In genomic region chr9:115908325-115908724, GRCm38 (mm10) we compare ENCODE assay signal across 8 mouse cellular contexts. TPM values are rescaled to one million over a fixed set of nuclear protein-coding genes. Genes with fewer than 3 reads are reported as not detected.
A peak's percentile ranks its signal among the peaks of the same experiment; 100 is the strongest.
DNase-seq lines count a peak whose midpoint lies in the region; ATAC-seq lines count a peak whose summit lies in the region.
"Had no signal": no experiment of that assay in that cellular context is flagged by ENCODE, and none has a peak within 500 bp of the region (broad histone marks: within the 10 kb centered on the region; RNA-seq: fewer than 3 reads in every experiment).

No protein-coding gene starts in this region.

- no peak for ATAC-seq in hindbrain, embryonic 11.5 days (ENCODE audit: low FRiP score)
- no peak for ATAC-seq in hindbrain, embryonic 13.5 days (ENCODE audit: low FRiP score)

- no peaks in the 10 kb centered on the region for H3K9me3 ChIP-seq in hindbrain, embryonic 11.5 days (ENCODE audit: control insufficient read depth, low read length)
- H3K9me3 ChIP-seq in hindbrain, embryonic 10.5 days: no peaks in the 10 kb centered on the region
- no peaks in the 10 kb centered on the region for H3K9me3 ChIP-seq in hindbrain, embryonic 13.5 days

- no peaks in the 10 kb centered on the region for H3K4me1 ChIP-seq in hindbrain, embryonic 11.5 days (replicated peaks; ENCODE audit: control insufficient read depth, insufficient read depth, low read length)
- peaks cover 6% of the 10 kb centered on the region for H3K4me1 ChIP-seq in hindbrain, embryonic 10.5 days (replicated peaks)
- peaks cover 3% of the 10 kb centered on the region; the same call in 1 of the 2 replicates for H3K4me1 ChIP-seq in hindbrain, embryonic 13.5 days (replicated peaks)

- H3K9ac ChIP-seq in hindbrain, embryonic 11.5 days (ENCODE audit: low read depth, low read length): no peak overlapping the region
- H3K9ac ChIP-seq in hindbrain, embryonic 13.5 days: no peak overlapping the region

- H3K36me3 ChIP-seq in hindbrain, embryonic 11.5 days (ENCODE audit: control insufficient read depth, insufficient read depth, low read length): no peaks in the 10 kb centered on the region
- no peaks in the 10 kb centered on the region for H3K36me3 ChIP-seq in hindbrain, embryonic 10.5 days
- H3K36me3 ChIP-seq in hindbrain, embryonic 13.5 days: no peaks in the 10 kb centered on the region

- 12% methylated on average over 15 of the region's 15 CpGs for WGBS in hindbrain, embryonic 11.5 days
- WGBS in hindbrain, embryonic 10.5 days: 11% methylated on average over 15 of the region's 15 CpGs
- WGBS in hindbrain, embryonic 13.5 days: 14% methylated on average over 15 of the region's 15 CpGs

- H3K4me3 ChIP-seq in hindbrain, embryonic 11.5 days (ENCODE audit: low read depth, low read length): no peak overlapping the region
- H3K4me3 ChIP-seq in hindbrain, embryonic 10.5 days: no peak overlapping the region
- no peak overlapping the region for H3K4me3 ChIP-seq in hindbrain, embryonic 13.5 days

- H3K4me2 ChIP-seq in hindbrain, embryonic 11.5 days (replicated peaks; ENCODE audit: low read depth, low read length): no peak overlapping the region
- 0 out of 2 replicates have a peak overlapping the region, but pooled peaks have one; percentile 17 for H3K4me2 ChIP-seq in hindbrain, embryonic 13.5 days

- DNase-seq in hindbrain, embryonic 11.5 days (ENCODE audit: low spot score): peak; percentile 13
- no peak for DNase-seq in hindbrain, embryonic 10.5 days (ENCODE audit: low spot score)
- DNase-seq in thymus, postnatal 4 days: peak; percentile 29
- no peak for DNase-seq in thymus, adult 18-20 months
- DNase-seq in left cerebral cortex, adult 11 months (ENCODE audit: low spot score): no peak
- no peak for DNase-seq in spleen, postnatal 36 days (ENCODE audit: low spot score in 2 of 2)
- DNase-seq: lung, postnatal 36 days had no signal

- H3K27me3 ChIP-seq in hindbrain, embryonic 11.5 days (ENCODE audit: control insufficient read depth, insufficient read depth, low read length): no peaks in the 10 kb centered on the region
- H3K27me3 ChIP-seq in hindbrain, embryonic 10.5 days (ENCODE audit: insufficient read depth, poor library complexity, severe bottlenecking): peaks cover 6% of the 10 kb centered on the region; the same call in 1 of the 2 replicates
- H3K27me3 ChIP-seq in hindbrain, embryonic 13.5 days: no peaks in the 10 kb centered on the region; the same call in 1 of the 2 replicates

- H3K27ac ChIP-seq in hindbrain, embryonic 11.5 days (ENCODE audit: low read depth, low read length): no peak overlapping the region
- no peak overlapping the region for H3K27ac ChIP-seq in hindbrain, embryonic 10.5 days
- no peak overlapping the region for H3K27ac ChIP-seq in hindbrain, embryonic 13.5 days

RNA-seq across cellular contexts. Expression of gene Gadl1, which starts 0.9 kb away (rescaled TPM):
- 0.31 and 0.50 TPM in 2 replicates for polyA plus RNA-seq in hindbrain, embryonic 11.5 days (2014; fragmentation: Nextera tagmentation; extraction: Ambion mirVana)
- 0.47 and 0.50 TPM in 2 replicates for polyA plus RNA-seq in hindbrain, embryonic 10.5 days (2016; fragmentation: Nextera tagmentation; extraction: Ambion mirVana)
- 0.35 and 0.48 TPM in 2 replicates for polyA plus RNA-seq in hindbrain, embryonic 13.5 days (2015; fragmentation: Nextera tagmentation; extraction: Ambion mirVana)

Comparison
In these comparisons a context has a peak if more than half of its experiments do, and no peak if none do; other contexts are left out.
1. DNase-seq: peak in hindbrain, embryonic 11.5 days (single experiment) and thymus, postnatal 4 days (single experiment); none in hindbrain, embryonic 10.5 days (single experiment), thymus, adult 18-20 months (0 of 2), left cerebral cortex, adult 11 months (single experiment) and spleen, postnatal 36 days (0 of 2).